Mouse (Mus musculus): ENCODE results near the gene Mrln.
"Not testable (repeated sequence)": the region's sequence is repeated elsewhere in the genome, so short reads cannot be mapped to it uniquely, and the experiment has no call there.

Gene Mrln

GRCm38 (mm10) chr10:70195786-70196185 is 8.7 kb upstream of the Mrln start:
- peak; percentile 49 for DNase-seq (ENCODE audit: low spot score)

GRCm38 (mm10) chr10:70196666-70197065 is 7.8 kb upstream of the Mrln start:
- no peak for DNase-seq (ENCODE audit: low spot score)

- no peak for DNase-seq (ENCODE audit: low spot score)
Measured at GRCm38 (mm10) chr10:70197601-70198000, 6.9 kb upstream of the Mrln start.

- no peak for DNase-seq (ENCODE audit: low spot score)
Measured at GRCm38 (mm10) chr10:70198012-70198411, 6.5 kb upstream of the Mrln start.

GRCm38 (mm10) chr10:70198951-70199463 is 5.5 kb upstream of the Mrln start:
- no peak for DNase-seq (ENCODE audit: low spot score)

GRCm38 (mm10) chr10:70199466-70200210 is 4.8 kb upstream of the Mrln start:
- no peak for DNase-seq (ENCODE audit: low spot score)

GRCm38 (mm10) chr10:70200889-70201500 is 3.5 kb upstream of the Mrln start:
- DNase-seq (ENCODE audit: low spot score): peak; percentile 22

GRCm38 (mm10) chr10:70211281-70211680 is 6.8 kb downstream of the Mrln start:
- no peak for DNase-seq (ENCODE audit: low spot score)

GRCm38 (mm10) chr10:70220971-70221370 is 16.5 kb downstream of the Mrln start:
- no peak for DNase-seq (ENCODE audit: low spot score)

- not testable (repeated sequence) for DNase-seq (ENCODE audit: low spot score)
Measured at GRCm38 (mm10) chr10:70222231-70222630, 17.8 kb downstream of the Mrln start.

GRCm38 (mm10) chr10:70224571-70224970 is 20.1 kb downstream of the Mrln start:
- no peak for DNase-seq (ENCODE audit: low spot score)

- no peak for DNase-seq (ENCODE audit: low spot score)
Measured at GRCm38 (mm10) chr10:70225760-70226159, 21.3 kb downstream of the Mrln start.

- DNase-seq (ENCODE audit: low spot score): no peak
Measured at GRCm38 (mm10) chr10:70226608-70227007, 22.1 kb downstream of the Mrln start.

- no peak for DNase-seq (ENCODE audit: low spot score)
Measured at GRCm38 (mm10) chr10:70230352-70230751, 25.9 kb downstream of the Mrln start.

- no peak for DNase-seq (ENCODE audit: low spot score)
Measured at GRCm38 (mm10) chr10:70237936-70238335, 33.5 kb downstream of the Mrln start.

GRCm38 (mm10) chr10:70242751-70243444 is 38.4 kb downstream of the Mrln start:
- DNase-seq (ENCODE audit: low spot score): no peak

GRCm38 (mm10) chr10:70244921-70245558 is 40.6 kb downstream of the Mrln start, which contains the start of gene Slc16a9:
TSS of gene Slc16a9 (plus strand) at chr10:70245100.
- peak; percentile 75 for DNase-seq (ENCODE audit: low spot score)

- DNase-seq (ENCODE audit: low spot score): peak; percentile 26
Measured at GRCm38 (mm10) chr10:70245559-70245945, 41.1 kb downstream of the Mrln start.

GRCm38 (mm10) chr10:70246076-70246475 is 41.6 kb downstream of the Mrln start:
- peak; percentile 17 for DNase-seq (ENCODE audit: low spot score)

- no peak for DNase-seq (ENCODE audit: low spot score)
Measured at GRCm38 (mm10) chr10:70250354-70250753, 45.9 kb downstream of the Mrln start.

- DNase-seq (ENCODE audit: low spot score): no peak
Measured at GRCm38 (mm10) chr10:70250766-70251165, 46.3 kb downstream of the Mrln start.

GRCm38 (mm10) chr10:70254666-70255065 is 50.2 kb downstream of the Mrln start:
- DNase-seq (ENCODE audit: low spot score): no peak

All from retina, embryonic 14.5 days (tissue).